Mouse (Mus musculus) stomach, postnatal 0 days (tissue): ENCODE results near the gene 1810065E05Rik. TPM values are rescaled to one million over a fixed set of nuclear protein-coding genes. Genes with fewer than 3 reads are reported as not detected.

ENCODE experiments used
- ATAC-seq: fragments of 200-750 bp; cut with Nextera tagmentation; 2 replicates; pipeline ENCODE4 v1.8.0; 2017; ENCODE audit not compliant: low FRiP score, low TSS enrichment
- DNase-seq: peaks from one replicate; pipeline ENCODE4 v3.0.0-alpha.2; 2016; ENCODE audit warnings: low spot score
- H3K27ac ChIP-seq: fragments of 300-500 bp; sonication (generic); replicated peaks from 2 replicates; pipeline ENCODE4 v1.5.1; 2014; ENCODE audit warnings: mild to moderate bottlenecking, control low read depth
- H3K27me3 ChIP-seq: fragments of 300-500 bp; sonication (generic); 2 replicates; pipeline ENCODE4 v1.6.1; 2014; ENCODE audit warnings: low read length; ENCODE audit not compliant: control insufficient read depth, insufficient read depth
- H3K36me3 ChIP-seq: fragments of 300-500 bp; sonication (generic); 2 replicates; pipeline ENCODE4 v1.6.1; 2014; ENCODE audit warnings: low read length, mixed read lengths; ENCODE audit not compliant: control insufficient read depth, insufficient read depth
- H3K4me1 ChIP-seq: fragments of 300-500 bp; sonication (generic); replicated peaks from 2 replicates; pipeline ENCODE4 v1.6.1; 2014; ENCODE audit warnings: antibody characterized with exemption; ENCODE audit not compliant: control insufficient read depth, insufficient read depth
- H3K4me2 ChIP-seq: fragments of 300-500 bp; sonication (generic); replicated peaks from 2 replicates; pipeline ENCODE4 v1.6.1; 2014; ENCODE audit warnings: low read depth, mild to moderate bottlenecking, control low read depth, moderate library complexity
- H3K4me3 ChIP-seq: fragments of 300-500 bp; sonication (generic); 2 replicates; pipeline ENCODE4 v1.5.1; 2014; ENCODE audit warnings: low read depth, low read length, control low read depth
- H3K9ac ChIP-seq: fragments of 300-500 bp; sonication (generic); 2 replicates; pipeline ENCODE4 v1.6.1; 2014; ENCODE audit warnings: mild to moderate bottlenecking, low read length, control low read depth, mixed read lengths
- H3K9me3 ChIP-seq: fragments of 300-500 bp; sonication (generic); 2 replicates; pipeline ENCODE4 v1.6.1; 2016; ENCODE audit warnings: low read length; ENCODE audit not compliant: control insufficient read depth
- CTCF ChIP-seq: IDR thresholded peaks from 2 replicates; pipeline ENCODE4 v1.5.1; 2016; ENCODE audit warnings: antibody characterized with exemption, low read depth, mild to moderate bottlenecking, moderate library complexity
- EP300 ChIP-seq: optimal IDR thresholded peaks from 2 replicates; pipeline ENCODE3; 2016; ENCODE audit warnings: antibody characterized with exemption
- WGBS: fragments of 180-500 bp; shearing (Covaris S2); extraction: QIAGEN DNeasy Blood & Tissue Kit; methylation state at CpG from one replicate; pipeline ENCODE4 v1.1.7; 2014; 5-methylcytosine and 5-hydroxymethylcytosine counted together
- polyA plus RNA-seq: library from polyadenylated mRNA; unstranded; fragments of >200 nt; fragmentation: Nextera tagmentation; extraction: Ambion mirVana; gene quantifications from 2 replicates; pipeline ENCODE4 v1.2.1, GENCODE M21; 2015

Gene 1810065E05Rik
- polyA plus RNA-seq, 1 experiment from 2014 or later = 3.3 TPM

DNA sequence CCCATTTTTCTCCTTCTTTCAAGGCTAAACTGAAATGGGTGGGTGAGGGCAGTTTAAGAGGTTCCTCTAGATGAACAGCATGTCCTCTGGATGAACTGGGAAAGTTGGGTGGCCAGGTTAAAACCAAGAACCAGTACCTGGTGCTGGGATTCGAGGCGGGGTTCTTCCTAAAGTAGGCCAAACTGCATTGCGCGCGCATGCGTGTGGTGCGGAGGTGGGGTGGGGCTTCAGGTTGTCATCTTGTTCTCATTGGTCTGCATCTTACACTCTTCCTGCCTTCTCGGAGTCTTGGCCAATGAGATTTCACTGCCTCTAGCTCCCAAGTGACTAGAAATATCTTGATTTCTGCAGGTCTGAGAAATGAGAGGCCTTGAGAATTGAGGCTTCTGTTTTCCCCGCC is 31.8 kb downstream of the 1810065E05Rik start, which contains the start of gene Lypd9:
Lypd9 (minus strand) TSS at position 165 of the 400 bp plus-strand sequence.
- no peaks in the 10 kb centered on the region for H3K9me3 ChIP-seq
- TF ChIP-seq EP300 = no peak
- no peak for TF ChIP-seq CTCF
- DNase-seq (no peak), ATAC-seq (no peak)
- 93% methylated on average over 9 of the region's 9 CpGs for WGBS
- H3K36me3 ChIP-seq = no peaks in the 10 kb centered on the region
- H3K4me2 ChIP-seq = no peak within 1 kb of the TSS
- H3K27me3 ChIP-seq = no peaks in the 10 kb centered on the region
- no peaks in the 10 kb centered on the region for H3K4me1 ChIP-seq
- H3K9ac ChIP-seq = no peak within 1 kb of the TSS
- H3K27ac ChIP-seq = no peak within 1 kb of the TSS
- H3K4me3 ChIP-seq = no peak within 1 kb of the TSS

GRCm38 (mm10) chr11:58453592-58453991 is 32.7 kb downstream of the 1810065E05Rik start:
- Histone ChIP-seq H3K9me3 (no peaks in the 10 kb centered on the region), H3K4me1 (no peaks in the 10 kb centered on the region), H3K4me2 (no peak overlapping the region), H3K36me3 (no peaks in the 10 kb centered on the region), H3K9ac (no peak overlapping the region), H3K27me3 (no peaks in the 10 kb centered on the region), H3K4me3 (no peak overlapping the region), H3K27ac (no peak overlapping the region)
- DNase-seq (no peak), ATAC-seq (no peak)
- no peak for TF ChIP-seq EP300
- TF ChIP-seq CTCF = no peak
- 45% methylated on average over 4 of the region's 4 CpGs for WGBS

GRCm38 (mm10) chr11:58462170-58462569 is 41.3 kb downstream of the 1810065E05Rik start, which contains the start of gene Olfr30:
TSS of gene Olfr30 (minus strand) at chr11:58462270.
- no peak for ATAC-seq
- Histone ChIP-seq H3K4me2 (no peak within 1 kb of the TSS), H3K9ac (no peak within 1 kb of the TSS), H3K4me3 (no peak within 1 kb of the TSS), H3K36me3 (no peaks in the 10 kb centered on the region), H3K27me3 (no peaks in the 10 kb centered on the region), H3K9me3 (no peaks in the 10 kb centered on the region), H3K27ac (no peak within 1 kb of the TSS), H3K4me1 (no peaks in the 10 kb centered on the region)
- no peak for TF ChIP-seq EP300
- DNase-seq = no peak

Other genes starting within 250 kb of the 1810065E05Rik start
- 96.3 and 98.6 TPM in 2 replicates for gene Mrpl22, start 249.4 kb upstream of the 1810065E05Rik start, polyA plus RNA-seq
- 4.1 and 4.7 TPM in 2 replicates for gene Igtp, start 221.6 kb upstream of the 1810065E05Rik start, polyA plus RNA-seq
- 3.8 and 3.9 TPM in 2 replicates for gene Irgm2, start 221.5 kb upstream of the 1810065E05Rik start, polyA plus RNA-seq
- 0.49 and 0.50 TPM in 2 replicates for gene 4930438A08Rik, start 146.3 kb upstream of the 1810065E05Rik start, polyA plus RNA-seq
- gene Zfp692, start 114.0 kb upstream of the 1810065E05Rik start, polyA plus RNA-seq = 13.7 and 14.8 TPM in 2 replicates
- gene Zfp672, start 90.8 kb upstream of the 1810065E05Rik start, polyA plus RNA-seq = 76.0 and 78.4 TPM in 2 replicates
- gene Sh3bp5l, start 90.4 kb upstream of the 1810065E05Rik start, polyA plus RNA-seq = 33.6 and 34.1 TPM in 2 replicates
- 1,014 and 1,152 TPM in 2 replicates for gene Lypd8, start 42.1 kb upstream of the 1810065E05Rik start, polyA plus RNA-seq
- not detected in 2 replicates for gene Gm12253, start 11.4 kb downstream of the 1810065E05Rik start, polyA plus RNA-seq
- not detected in 2 replicates for gene Lypd9, start 31.8 kb downstream of the 1810065E05Rik start, polyA plus RNA-seq
- not detected in 2 replicates for gene Olfr30, start 41.2 kb downstream of the 1810065E05Rik start, polyA plus RNA-seq
- gene Olfr332, start 71.4 kb downstream of the 1810065E05Rik start, polyA plus RNA-seq = not detected in 2 replicates
- gene Olfr331, start 81.5 kb downstream of the 1810065E05Rik start, polyA plus RNA-seq = not detected in 2 replicates
- not detected in 2 replicates for gene Olfr330, start 113.7 kb downstream of the 1810065E05Rik start, polyA plus RNA-seq
- not detected in 2 replicates for gene Olfr329-ps, start 125.3 kb downstream of the 1810065E05Rik start, polyA plus RNA-seq
- 0.04 TPM in 1 of 2 replicates, not detected in the other for gene Olfr328, start 134.5 kb downstream of the 1810065E05Rik start, polyA plus RNA-seq
- not detected in 2 replicates for gene Olfr224, start 149.4 kb downstream of the 1810065E05Rik start, polyA plus RNA-seq
- not detected in 2 replicates for gene Olfr325, start 156.6 kb downstream of the 1810065E05Rik start, polyA plus RNA-seq
- not detected in 2 replicates for gene Olfr324, start 174.0 kb downstream of the 1810065E05Rik start, polyA plus RNA-seq
- gene 2210407C18Rik, start 195.0 kb downstream of the 1810065E05Rik start, polyA plus RNA-seq = 1,000 and 1,066 TPM in 2 replicates
- gene Olfr323, start 209.4 kb downstream of the 1810065E05Rik start, polyA plus RNA-seq = 0.29 and 0.46 TPM in 2 replicates
- gene Trim58, start 219.4 kb downstream of the 1810065E05Rik start, polyA plus RNA-seq = 1.5 and 1.9 TPM in 2 replicates
- not detected in 2 replicates for gene Olfr322, start 237.7 kb downstream of the 1810065E05Rik start, polyA plus RNA-seq